Mouse (Mus musculus): ENCODE results near the gene Olfr850. TPM values are rescaled to one million over a fixed set of nuclear protein-coding genes. Genes with fewer than 3 reads are reported as not detected.

Gene Olfr850
- not detected in 2 replicates for polyA plus RNA-seq (2015; fragmentation: Nextera tagmentation; extraction: Ambion mirVana)

DNA sequence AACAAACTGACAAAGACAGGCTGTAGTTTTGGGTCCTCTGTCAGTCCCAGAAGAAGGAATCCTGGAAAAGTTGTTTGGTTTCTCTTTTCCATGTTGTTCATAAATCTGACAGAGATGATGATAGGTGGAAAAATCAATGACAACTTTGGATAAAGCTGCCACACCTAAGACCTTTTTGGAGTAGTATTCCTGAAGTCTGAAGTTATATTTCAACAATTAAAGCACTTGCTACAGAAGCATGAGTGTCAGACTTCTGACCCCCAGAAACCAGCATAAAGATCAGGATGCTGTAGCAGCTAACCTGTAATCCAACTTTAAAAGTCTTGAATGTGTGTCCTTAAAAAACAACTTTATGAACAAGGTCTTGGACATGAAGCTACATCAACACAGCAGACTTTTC, at the start of gene Olfr850:
TSS of gene Olfr850 (minus strand) at position 101 of the 400 bp plus-strand sequence.
- Histone ChIP-seq H3K27ac (replicated peaks) (no peak within 1 kb of the TSS), H3K4me3 (no peak within 1 kb of the TSS), H3K9me3 (no peaks in the 10 kb centered on the region), H3K4me1 (replicated peaks) (no peaks in the 10 kb centered on the region), H3K4me2 (no peak within 1 kb of the TSS), H3K27me3 (no peaks in the 10 kb centered on the region), H3K9ac (no peak within 1 kb of the TSS), H3K36me3 (no peaks in the 10 kb centered on the region)
- no peak for ATAC-seq (ENCODE audit: low FRiP score, low read depth)

DNA sequence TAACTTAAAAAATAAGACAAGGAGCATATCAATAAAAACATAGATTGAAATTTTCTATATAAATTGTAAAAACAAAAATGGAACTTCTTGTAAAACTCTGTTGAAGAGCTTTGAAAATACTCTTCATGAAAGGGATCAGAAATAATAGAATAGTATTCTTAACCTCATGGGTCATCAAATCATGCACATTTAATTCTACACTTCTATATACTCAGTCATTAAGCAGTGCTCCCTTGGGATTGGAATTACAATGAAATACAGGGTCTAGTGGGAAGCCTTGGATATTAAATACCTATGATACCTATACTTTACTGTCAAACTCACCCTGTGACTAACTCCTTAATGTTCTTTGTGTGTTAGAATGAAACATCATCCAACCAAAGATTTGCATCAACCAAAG, 14.9 kb upstream of the Olfr850 start, which contains the start of gene Olfr851:
TSS of gene Olfr851 (plus strand) at position 301 of the 400 bp plus-strand sequence.
- H3K9me3 ChIP-seq, result no peaks in the 10 kb centered on the region; the same call in 1 of the 2 replicates
- H3K9ac ChIP-seq, result no peak within 1 kb of the TSS
- H3K4me2 ChIP-seq, result no peak within 1 kb of the TSS
- no peak within 1 kb of the TSS for H3K4me3 ChIP-seq
- H3K4me1 ChIP-seq (replicated peaks), result no peaks in the 10 kb centered on the region
- H3K27ac ChIP-seq (replicated peaks), result no peak within 1 kb of the TSS
- ATAC-seq (ENCODE audit: low FRiP score, low read depth), result no peak
- H3K36me3 ChIP-seq, result no peaks in the 10 kb centered on the region
- no peaks in the 10 kb centered on the region for H3K27me3 ChIP-seq

DNA sequence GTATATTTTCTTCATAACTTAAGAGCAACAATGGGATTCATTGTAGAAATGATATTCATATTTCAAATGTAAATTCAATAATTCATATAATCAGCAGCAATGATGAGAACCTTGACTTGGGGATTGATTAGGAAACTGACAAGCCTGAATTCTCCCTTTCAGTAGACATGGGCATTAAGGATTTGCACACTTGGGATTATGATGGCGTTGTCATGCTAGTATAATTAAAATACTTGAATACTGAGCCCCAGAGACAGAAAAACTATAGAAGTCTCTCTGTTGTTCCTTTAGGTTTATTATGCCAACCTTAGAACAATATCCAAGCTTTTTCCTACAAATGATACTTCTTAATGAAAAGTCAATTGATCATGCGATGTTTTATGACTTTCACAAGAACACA, 38.1 kb downstream of the Olfr850 start, which contains the start of gene Olfr849:
TSS of gene Olfr849 (plus strand) at position 301 of the 400 bp plus-strand sequence.
- H3K27me3 ChIP-seq, result no peaks in the 10 kb centered on the region
- 91% methylated on average over 2 of the region's 2 CpGs for WGBS
- no peak within 1 kb of the TSS for H3K4me3 ChIP-seq

More for the DNA sequence above, 38.1 kb downstream of the Olfr850 start, which contains the start of gene Olfr849:
- H3K9ac ChIP-seq, result no peak within 1 kb of the TSS
- H3K4me2 ChIP-seq, result no peak within 1 kb of the TSS
- H3K4me1 ChIP-seq (replicated peaks), result no peaks in the 10 kb centered on the region
- peaks cover 18% of the 10 kb centered on the region for H3K9me3 ChIP-seq
- no peak within 1 kb of the TSS for H3K27ac ChIP-seq (replicated peaks)
- ATAC-seq (ENCODE audit: low FRiP score, low read depth), result no peak
- H3K36me3 ChIP-seq, result no peaks in the 10 kb centered on the region

Other genes with a start within 250 kb of the Olfr850 start
- gene Olfr843, start 226.3 kb downstream of the Olfr850 start, polyA plus RNA-seq (2015; fragmentation: Nextera tagmentation; extraction: Ambion mirVana), result not detected in 2 replicates
- gene Olfr844, start 161.9 kb downstream of the Olfr850 start, polyA plus RNA-seq (2015; fragmentation: Nextera tagmentation; extraction: Ambion mirVana), result not detected in 2 replicates
- gene Olfr845, start 141.8 kb downstream of the Olfr850 start, polyA plus RNA-seq (2015; fragmentation: Nextera tagmentation; extraction: Ambion mirVana), result not detected in 2 replicates
- not detected in 2 replicates for gene Olfr846, start 114.2 kb downstream of the Olfr850 start, polyA plus RNA-seq (2015; fragmentation: Nextera tagmentation; extraction: Ambion mirVana)
- not detected in 2 replicates for gene Olfr847, start 99.6 kb downstream of the Olfr850 start, polyA plus RNA-seq (2015; fragmentation: Nextera tagmentation; extraction: Ambion mirVana)
- not detected in 2 replicates for gene Olfr849, start 38.0 kb downstream of the Olfr850 start, polyA plus RNA-seq (2015; fragmentation: Nextera tagmentation; extraction: Ambion mirVana)
- not detected in 2 replicates for gene Olfr851, start 15.0 kb upstream of the Olfr850 start, polyA plus RNA-seq (2015; fragmentation: Nextera tagmentation; extraction: Ambion mirVana)
- not detected in 2 replicates for gene Olfr853, start 62.8 kb upstream of the Olfr850 start, polyA plus RNA-seq (2015; fragmentation: Nextera tagmentation; extraction: Ambion mirVana)
- not detected in 2 replicates for gene Olfr854, start 89.1 kb upstream of the Olfr850 start, polyA plus RNA-seq (2015; fragmentation: Nextera tagmentation; extraction: Ambion mirVana)
- gene Olfr855, start 104.4 kb upstream of the Olfr850 start, polyA plus RNA-seq (2015; fragmentation: Nextera tagmentation; extraction: Ambion mirVana), result not detected in 2 replicates
- 33.6 and 34.4 TPM in 2 replicates for gene Zfp317, start 143.9 kb upstream of the Olfr850 start, polyA plus RNA-seq (2015; fragmentation: Nextera tagmentation; extraction: Ambion mirVana)
- not detected in 2 replicates for gene Olfr857, start 231.2 kb upstream of the Olfr850 start, polyA plus RNA-seq (2015; fragmentation: Nextera tagmentation; extraction: Ambion mirVana)

Measured in hindbrain, embryonic 15.5 days (tissue).